Mouse (Mus musculus) E14TG2a.4 (cell line): ENCODE results near the gene Adora2a.

Experiments used
- H3K27me3 ChIP-seq: 2 replicates; pipeline ENCODE4 v1.6.1; 2014; ENCODE audit warnings: low read length, control low read depth; ENCODE audit not compliant: insufficient read depth
- H3K36me3 ChIP-seq: 2 replicates; pipeline ENCODE4 v1.6.1; 2014; ENCODE audit warnings: low read length, control low read depth; ENCODE audit not compliant: insufficient read depth
- H3K4me1 ChIP-seq: replicated peaks from 2 replicates; pipeline ENCODE4 v1.6.1; 2014; ENCODE audit warnings: low read depth, low read length, control low read depth
- H3K4me3 ChIP-seq: replicated peaks from 2 replicates; pipeline ENCODE4 v1.5.1; 2014; ENCODE audit warnings: mild to moderate bottlenecking, low read length
- H3K9me3 ChIP-seq: 2 replicates; pipeline ENCODE4 v1.6.1; 2014; ENCODE audit warnings: low read length, control low read depth
- CTCF ChIP-seq: conservative IDR thresholded peaks from 2 replicates; pipeline ENCODE4 v1.5.1; 2014; ENCODE audit warnings: low read length
- NANOG ChIP-seq: IDR thresholded peaks from 2 replicates; pipeline ENCODE4 v1.6.1; 2014; ENCODE audit warnings: borderline replicate concordance, low read length, mixed read lengths
- POU5F1 ChIP-seq: IDR thresholded peaks from 2 replicates; pipeline ENCODE4 v1.6.1; 2014; ENCODE audit warnings: low read length, borderline replicate concordance

Adora2a gene

GRCm38 (mm10) chr10:75378688-75379087, 62.0 kb downstream of the Adora2a start:
- Histone ChIP-seq H3K4me1 (no peaks in the 10 kb centered on the region), H3K9me3 (peaks cover 3% of the 10 kb centered on the region; the same call in 1 of the 2 replicates), H3K4me3 (no peak overlapping the region), H3K27me3 (no peaks in the 10 kb centered on the region), H3K36me3 (no peaks in the 10 kb centered on the region)
- no peak for TF ChIP-seq NANOG
- TF ChIP-seq POU5F1, result no peak
- TF ChIP-seq CTCF, result no peak
